Mouse (Mus musculus) CD4-positive, CD25-positive, alpha-beta regulatory T cell (primary cell): ENCODE measurements around the gene G6pc2. TPM values are rescaled to one million over a fixed set of nuclear protein-coding genes. Genes with fewer than 3 reads are reported as not detected.

Experiments used
- polyA plus RNA-seq: library from polyadenylated mRNA; unstranded; fragments of 100-300 nt; shearing (Covaris generic); gene quantifications from one replicate; pipeline ENCODE4 v1.2.1, GENCODE M21; 2017

G6pc2 gene
- not detected for polyA plus RNA-seq

GRCm38 (mm10) chr2:69210773-69211172, at the start of gene G6pc2:
G6pc2 (plus strand) TSS chr2:69211073.

GRCm38 (mm10) chr2:69205791-69206351, 5.0 kb upstream of the G6pc2 start, which contains the start of gene Spc25:
Spc25 (minus strand) TSS chr2:69206194.

Other genes starting within 250 kb of the G6pc2 start
- gene Nostrin, start 75.3 kb upstream of the G6pc2 start, polyA plus RNA-seq = 0.31 TPM
- 5.9 TPM for gene Spc25, start 4.9 kb upstream of the G6pc2 start, polyA plus RNA-seq
- gene Abcb11, start 131.5 kb downstream of the G6pc2 start, polyA plus RNA-seq = 0.57 TPM
- 0.05 TPM for gene Dhrs9, start 169.4 kb downstream of the G6pc2 start, polyA plus RNA-seq